Mouse (Mus musculus): ENCODE measurements at regions not wholly inside any gene's neighbourhood (a gene's known extent, or its start where the extent isn't known, plus 50 kb on each side); places are given as distances from the start of the nearest gene placed in this dataset.

DNA sequence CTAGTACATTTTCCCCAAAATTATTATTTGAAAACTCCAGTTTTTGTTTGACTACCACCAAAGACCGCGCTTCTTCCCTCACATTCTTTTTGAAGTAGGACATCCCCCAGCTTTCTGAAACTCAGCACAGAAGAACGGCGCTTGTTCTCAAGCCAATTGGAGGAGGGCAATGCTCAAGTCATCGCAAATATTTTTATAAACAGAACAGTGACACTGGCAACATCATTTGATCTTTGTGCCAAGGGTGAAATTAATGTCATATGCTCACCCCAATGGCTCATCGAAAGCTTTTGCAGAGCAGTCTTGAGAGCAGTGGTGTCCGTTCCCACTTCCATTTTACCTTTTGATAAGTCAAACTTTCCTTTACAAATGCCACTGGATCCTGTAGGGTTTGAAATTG lies 420.5 kb upstream of the Zeb2 start:
- 73% methylated on average over 7 of the region's 7 CpGs for WGBS
- no peak overlapping the region; the same call in 1 of the 2 replicates for H3K27ac ChIP-seq (replicated peaks; ENCODE audit: low read depth, low read length)
- peaks cover 3% of the 10 kb centered on the region; the same call in 1 of the 2 replicates for H3K4me1 ChIP-seq (ENCODE audit: control insufficient read depth, insufficient read depth, low read length)
- no peaks in the 10 kb centered on the region for H3K27me3 ChIP-seq (replicated peaks; ENCODE audit: control insufficient read depth, insufficient read depth, low read length)
- DNase-seq (ENCODE audit: low spot score) (no peak), ATAC-seq (ENCODE audit: low read depth) (no peak)
- no peak overlapping the region for H3K4me3 ChIP-seq (ENCODE audit: low read depth, low read length)
- H3K9ac ChIP-seq (ENCODE audit: low read depth, low read length): no peak overlapping the region
- no peaks in the 10 kb centered on the region for H3K36me3 ChIP-seq (ENCODE audit: control insufficient read depth, insufficient read depth, low read length)
- H3K9me3 ChIP-seq (ENCODE audit: control insufficient read depth, low read length): no peaks in the 10 kb centered on the region
- H3K4me2 ChIP-seq (ENCODE audit: low read depth, low read length): no peak overlapping the region

GRCm38 (mm10) chr2:45534806-45535205 lies 417.6 kb upstream of the Zeb2 start:
- no peak overlapping the region for H3K4me2 ChIP-seq (ENCODE audit: low read depth, low read length)
- no peaks in the 10 kb centered on the region for H3K36me3 ChIP-seq (ENCODE audit: control insufficient read depth, insufficient read depth, low read length)
- no peaks in the 10 kb centered on the region for H3K27me3 ChIP-seq (replicated peaks; ENCODE audit: control insufficient read depth, insufficient read depth, low read length)
- 59% methylated on average over 5 of the region's 5 CpGs for WGBS
- peaks cover 3% of the 10 kb centered on the region; the same call in 1 of the 2 replicates for H3K4me1 ChIP-seq (ENCODE audit: control insufficient read depth, insufficient read depth, low read length)
- H3K27ac ChIP-seq (replicated peaks; ENCODE audit: low read depth, low read length): no peak overlapping the region
- no peaks in the 10 kb centered on the region for H3K9me3 ChIP-seq (ENCODE audit: control insufficient read depth, low read length)
- ATAC-seq (ENCODE audit: low read depth) (no peak), DNase-seq (ENCODE audit: low spot score) (no peak)
- no peak overlapping the region for H3K9ac ChIP-seq (ENCODE audit: low read depth, low read length)
- no peak overlapping the region for H3K4me3 ChIP-seq (ENCODE audit: low read depth, low read length)

DNA sequence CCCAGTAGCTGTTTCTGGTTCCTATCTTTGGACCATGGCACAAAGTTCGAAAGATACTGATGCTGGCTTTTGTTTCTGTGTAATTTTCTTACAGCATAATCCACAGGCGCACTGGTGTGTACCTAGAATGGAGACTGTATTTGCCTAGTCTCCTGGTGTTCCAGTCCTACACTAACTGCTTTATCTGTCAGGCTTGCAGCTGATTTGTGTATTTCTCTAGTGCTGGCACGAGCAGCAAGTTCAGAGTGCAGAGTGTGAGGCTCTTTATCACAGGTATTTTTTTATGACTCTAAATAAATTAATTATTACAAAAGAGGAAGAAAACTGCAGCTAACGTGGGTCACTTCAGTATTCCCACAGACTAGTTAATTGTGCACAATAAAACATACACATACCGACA lies 405.1 kb upstream of the Zeb2 start:
- H3K9ac ChIP-seq (ENCODE audit: low read depth, low read length): no peak overlapping the region
- no peak overlapping the region for H3K4me3 ChIP-seq (ENCODE audit: low read depth, low read length)
- H3K4me1 ChIP-seq (ENCODE audit: control insufficient read depth, insufficient read depth, low read length): no peaks in the 10 kb centered on the region
- H3K27ac ChIP-seq (replicated peaks; ENCODE audit: low read depth, low read length): no peak overlapping the region
- 85% methylated on average over 5 of the region's 5 CpGs for WGBS
- DNase-seq (ENCODE audit: low spot score): no peak
- H3K4me2 ChIP-seq (ENCODE audit: low read depth, low read length): no peak overlapping the region
- H3K27me3 ChIP-seq (replicated peaks; ENCODE audit: control insufficient read depth, insufficient read depth, low read length): no peaks in the 10 kb centered on the region
- H3K9me3 ChIP-seq (ENCODE audit: control insufficient read depth, low read length): no peaks in the 10 kb centered on the region
- no peaks in the 10 kb centered on the region for H3K36me3 ChIP-seq (ENCODE audit: control insufficient read depth, insufficient read depth, low read length)
- ATAC-seq (ENCODE audit: low read depth): no peak

GRCm38 (mm10) chr2:45519550-45520152 lies 402.5 kb upstream of the Zeb2 start:
- H3K27me3 ChIP-seq (replicated peaks; ENCODE audit: control insufficient read depth, insufficient read depth, low read length): no peaks in the 10 kb centered on the region
- DNase-seq (ENCODE audit: low spot score): no peak
- 48% methylated on average over 4 of the region's 4 CpGs for WGBS

GRCm38 (mm10) chr2:45514290-45515180 lies 397.3 kb upstream of the Zeb2 start:
- H3K4me1 ChIP-seq (ENCODE audit: control insufficient read depth, insufficient read depth, low read length): no peaks in the 10 kb centered on the region
- 0 out of 2 replicates have a peak overlapping the region, but pooled peaks have one; percentile 12 for H3K27ac ChIP-seq (replicated peaks; ENCODE audit: low read depth, low read length)
- no peak for ATAC-seq (ENCODE audit: low read depth)
- 40% methylated on average over 4 of the region's 4 CpGs for WGBS
- H3K4me3 ChIP-seq (ENCODE audit: low read depth, low read length): no peak overlapping the region
- no peaks in the 10 kb centered on the region for H3K9me3 ChIP-seq (ENCODE audit: control insufficient read depth, low read length)
- no peak overlapping the region for H3K4me2 ChIP-seq (ENCODE audit: low read depth, low read length)
- peak; percentile 79 for DNase-seq (ENCODE audit: low spot score)
- H3K9ac ChIP-seq (ENCODE audit: low read depth, low read length): no peak overlapping the region
- H3K36me3 ChIP-seq (ENCODE audit: control insufficient read depth, insufficient read depth, low read length): no peaks in the 10 kb centered on the region
- no peaks in the 10 kb centered on the region for H3K27me3 ChIP-seq (replicated peaks; ENCODE audit: control insufficient read depth, insufficient read depth, low read length)

More at GRCm38 (mm10) chr2:45519550-45520152, 402.5 kb upstream of the Zeb2 start:
- Histone ChIP-seq H3K4me1 (ENCODE audit: control insufficient read depth, insufficient read depth, low read length) (no peaks in the 10 kb centered on the region), H3K9ac (ENCODE audit: low read depth, low read length) (no peak overlapping the region), H3K4me3 (ENCODE audit: low read depth, low read length) (no peak overlapping the region), H3K36me3 (ENCODE audit: control insufficient read depth, insufficient read depth, low read length) (no peaks in the 10 kb centered on the region), H3K27ac (replicated peaks; ENCODE audit: low read depth, low read length) (no peak overlapping the region), H3K4me2 (ENCODE audit: low read depth, low read length) (no peak overlapping the region), H3K9me3 (ENCODE audit: control insufficient read depth, low read length) (no peaks in the 10 kb centered on the region)
- ATAC-seq (ENCODE audit: low read depth): no peak; the same call in 1 of the 2 replicates

DNA sequence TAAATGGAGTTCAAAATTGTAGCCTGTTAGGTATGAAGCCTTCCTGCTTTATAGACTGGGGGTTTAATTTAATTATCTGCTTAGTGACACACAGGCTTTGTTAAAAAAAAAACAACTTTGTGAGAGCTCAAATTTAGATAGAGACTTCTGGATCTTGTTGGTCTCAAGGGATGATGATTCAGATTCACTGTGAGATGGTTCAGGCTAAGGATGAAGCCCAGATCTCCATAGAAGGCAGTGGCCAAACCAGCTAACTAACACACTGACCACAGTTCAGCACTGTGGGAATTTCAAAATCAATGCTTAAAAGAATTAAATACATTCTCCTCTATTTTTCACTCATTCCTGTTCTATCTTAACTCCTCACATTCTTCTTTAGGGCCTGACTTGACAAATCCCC lies 395.7 kb upstream of the Zeb2 start:
- Histone ChIP-seq H3K4me2 (ENCODE audit: low read depth, low read length) (no peak overlapping the region), H3K27ac (replicated peaks; ENCODE audit: low read depth, low read length) (no peak overlapping the region), H3K4me3 (ENCODE audit: low read depth, low read length) (no peak overlapping the region), H3K4me1 (ENCODE audit: control insufficient read depth, insufficient read depth, low read length) (no peaks in the 10 kb centered on the region), H3K9me3 (ENCODE audit: control insufficient read depth, low read length) (no peaks in the 10 kb centered on the region), H3K9ac (ENCODE audit: low read depth, low read length) (no peak overlapping the region), H3K36me3 (ENCODE audit: control insufficient read depth, insufficient read depth, low read length) (no peaks in the 10 kb centered on the region), H3K27me3 (replicated peaks; ENCODE audit: control insufficient read depth, insufficient read depth, low read length) (no peaks in the 10 kb centered on the region)
- no peak for ATAC-seq (ENCODE audit: low read depth)
- DNase-seq (ENCODE audit: low spot score): no peak

DNA sequence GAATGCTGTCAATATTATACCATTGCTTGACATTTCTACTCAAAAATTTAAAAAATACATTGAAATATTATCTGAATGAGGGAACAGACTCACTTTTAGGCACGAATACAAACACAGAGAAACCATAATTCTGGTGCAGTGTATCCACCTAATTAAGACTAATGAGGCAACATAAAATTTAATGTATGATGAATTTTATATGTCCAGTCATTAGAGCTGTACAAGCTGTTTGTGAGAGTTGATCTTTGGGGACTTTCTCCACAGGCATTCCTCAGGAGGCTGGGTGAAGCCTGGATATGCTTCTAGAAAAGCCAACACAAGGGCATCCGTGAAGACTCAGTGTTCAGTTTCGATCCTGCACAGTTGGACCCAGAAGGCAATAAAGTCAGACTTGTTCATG lies 394.6 kb upstream of the Zeb2 start:
- Histone ChIP-seq H3K27ac (replicated peaks; ENCODE audit: low read depth, low read length) (no peak overlapping the region), H3K27me3 (replicated peaks; ENCODE audit: control insufficient read depth, insufficient read depth, low read length) (no peaks in the 10 kb centered on the region), H3K4me2 (ENCODE audit: low read depth, low read length) (no peak overlapping the region), H3K9me3 (ENCODE audit: control insufficient read depth, low read length) (no peaks in the 10 kb centered on the region), H3K36me3 (ENCODE audit: control insufficient read depth, insufficient read depth, low read length) (no peaks in the 10 kb centered on the region), H3K4me1 (ENCODE audit: control insufficient read depth, insufficient read depth, low read length) (no peaks in the 10 kb centered on the region), H3K9ac (ENCODE audit: low read depth, low read length) (no peak overlapping the region), H3K4me3 (ENCODE audit: low read depth, low read length) (no peak overlapping the region)
- WGBS: 88% methylated on average over 3 of the region's 3 CpGs
- no peak for DNase-seq (ENCODE audit: low spot score)
- ATAC-seq (ENCODE audit: low read depth): no peak

DNA sequence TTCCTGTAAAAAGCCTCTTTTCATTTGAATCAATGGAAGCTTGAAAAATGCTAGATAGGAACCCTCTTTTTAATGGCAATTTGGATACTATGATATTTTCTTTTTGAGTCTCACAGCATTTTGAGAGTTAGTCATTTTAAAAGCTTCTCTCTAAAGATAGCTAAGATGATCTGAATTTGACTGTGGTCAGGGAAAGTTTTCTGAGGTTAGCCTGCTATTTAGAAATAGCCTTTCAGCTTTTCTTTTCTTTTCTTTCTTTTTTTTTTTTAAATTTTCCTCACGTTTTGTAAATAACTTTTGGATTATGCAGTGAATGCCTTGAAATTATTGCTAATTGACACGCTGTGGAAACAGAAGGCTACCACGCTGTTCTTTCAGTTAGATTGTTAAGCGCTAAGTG lies 387.3 kb upstream of the Zeb2 start:
- no peak for DNase-seq (ENCODE audit: low spot score)
- no peak for ATAC-seq (ENCODE audit: low read depth)
- H3K4me3 ChIP-seq (ENCODE audit: low read depth, low read length): no peak overlapping the region
- H3K27me3 ChIP-seq (replicated peaks; ENCODE audit: control insufficient read depth, insufficient read depth, low read length): no peaks in the 10 kb centered on the region
- H3K4me1 ChIP-seq (ENCODE audit: control insufficient read depth, insufficient read depth, low read length): no peaks in the 10 kb centered on the region
- WGBS: 80% methylated on average over 4 of the region's 4 CpGs
- no peak overlapping the region for H3K4me2 ChIP-seq (ENCODE audit: low read depth, low read length)
- H3K27ac ChIP-seq (replicated peaks; ENCODE audit: low read depth, low read length): no peak overlapping the region
- no peaks in the 10 kb centered on the region for H3K9me3 ChIP-seq (ENCODE audit: control insufficient read depth, low read length)
- no peak overlapping the region for H3K9ac ChIP-seq (ENCODE audit: low read depth, low read length)
- no peaks in the 10 kb centered on the region for H3K36me3 ChIP-seq (ENCODE audit: control insufficient read depth, insufficient read depth, low read length)
